Mouse (Mus musculus): ENCODE data around the gene Cd300c2. TPM values are rescaled to one million over a fixed set of nuclear protein-coding genes. Genes with fewer than 3 reads are reported as not detected.

The Cd300c2 gene
- not detected for polyA plus RNA-seq (2017; shearing (Covaris generic))

GRCm38 (mm10) chr11:115001474-115002040 is at the start of gene Cd300c2:
Cd300c2 (minus strand) TSS chr11:115001880.

GRCm38 (mm10) chr11:115048259-115048658 is 46.6 kb upstream of the Cd300c2 start, which contains the start of gene Cd300ld3:
Cd300ld3 (minus strand) TSS chr11:115048409.

GRCm38 (mm10) chr11:115037669-115038068 is 36.0 kb upstream of the Cd300c2 start, which contains the start of gene Cd300ld5:
Cd300ld5 (minus strand) TSS chr11:115037769.

GRCm38 (mm10) chr11:115026912-115027311 is 25.2 kb upstream of the Cd300c2 start, which contains the start of gene Cd300ld4:
Cd300ld4 (minus strand) TSS chr11:115027012.

GRCm38 (mm10) chr11:115016093-115016492 is 14.4 kb upstream of the Cd300c2 start, which contains the start of gene Cd300ld2:
Cd300ld2 (minus strand) TSS chr11:115016193.

GRCm38 (mm10) chr11:114989793-114990192 is 11.9 kb downstream of the Cd300c2 start, which contains the start of gene Cd300ld:
Cd300ld (minus strand) TSS chr11:114989922.

GRCm38 (mm10) chr11:114968752-114969207 is 32.9 kb downstream of the Cd300c2 start, which contains the start of gene Cd300c:
Cd300c (minus strand) TSS chr11:114969157.

Other genes starting within 250 kb of the Cd300c2 start
- not detected for gene Kif19a, start 236.5 kb downstream of the Cd300c2 start, polyA plus RNA-seq (2017; shearing (Covaris generic))
- 0.42 TPM for gene Btbd17, start 205.9 kb downstream of the Cd300c2 start, polyA plus RNA-seq (2017; shearing (Covaris generic))
- gene Gpr142, start 203.0 kb downstream of the Cd300c2 start, polyA plus RNA-seq (2017; shearing (Covaris generic)): not detected
- not detected for gene Gprc5c, start 150.7 kb downstream of the Cd300c2 start, polyA plus RNA-seq (2017; shearing (Covaris generic))
- gene Cd300a, start 111.8 kb downstream of the Cd300c2 start, polyA plus RNA-seq (2017; shearing (Covaris generic)): 0.07 TPM
- not detected for gene Cd300lb, start 67.5 kb downstream of the Cd300c2 start, polyA plus RNA-seq (2017; shearing (Covaris generic))
- not detected for gene Cd300c, start 32.7 kb downstream of the Cd300c2 start, polyA plus RNA-seq (2017; shearing (Covaris generic))
- gene Cd300ld, start 12.0 kb downstream of the Cd300c2 start, polyA plus RNA-seq (2017; shearing (Covaris generic)): not detected
- not detected for gene Cd300ld2, start 14.3 kb upstream of the Cd300c2 start, polyA plus RNA-seq (2017; shearing (Covaris generic))
- gene Cd300ld4, start 25.1 kb upstream of the Cd300c2 start, polyA plus RNA-seq (2017; shearing (Covaris generic)): not detected
- not detected for gene Cd300ld5, start 35.9 kb upstream of the Cd300c2 start, polyA plus RNA-seq (2017; shearing (Covaris generic))
- not detected for gene Cd300ld3, start 46.5 kb upstream of the Cd300c2 start, polyA plus RNA-seq (2017; shearing (Covaris generic))
- gene Cd300e, start 60.3 kb upstream of the Cd300c2 start, polyA plus RNA-seq (2017; shearing (Covaris generic)): not detected
- gene Rab37, start 89.6 kb upstream of the Cd300c2 start, polyA plus RNA-seq (2017; shearing (Covaris generic)): 73.7 TPM
- 0.52 TPM for gene Cd300lf, start 132.1 kb upstream of the Cd300c2 start, polyA plus RNA-seq (2017; shearing (Covaris generic))
- gene Slc9a3r1, start 161.5 kb upstream of the Cd300c2 start, polyA plus RNA-seq (2017; shearing (Covaris generic)): 179 TPM
- 11.8 TPM for gene Tmem104, start 185.6 kb upstream of the Cd300c2 start, polyA plus RNA-seq (2017; shearing (Covaris generic))
- gene Nat9, start 186.0 kb upstream of the Cd300c2 start, polyA plus RNA-seq (2017; shearing (Covaris generic)): 7.1 TPM